Mouse (Mus musculus) midbrain, embryonic 11.5 days (tissue): ENCODE measurements around the gene Lrrc3c. TPM values are rescaled to one million over a fixed set of nuclear protein-coding genes. Genes with fewer than 3 reads are reported as not detected.

Source experiments
- ATAC-seq: fragments of 200-750 bp; cut with Nextera tagmentation; 2 replicates; pipeline ENCODE4 v1.8.0; 2017; ENCODE audit warnings: moderate TSS enrichment, moderate library complexity; ENCODE audit not compliant: low FRiP score
- DNase-seq: peaks from one replicate; pipeline ENCODE4 v3.0.0; 2015; ENCODE audit warnings: low spot score; ENCODE audit errors: missing footprints
- H3K27ac ChIP-seq: fragments of 300-500 bp; sonication (generic); 2 replicates; pipeline ENCODE4 v1.5.1; 2014; ENCODE audit warnings: low read depth, low read length
- H3K27me3 ChIP-seq: fragments of 300-500 bp; sonication (generic); 2 replicates; pipeline ENCODE4 v1.6.1; 2014; ENCODE audit warnings: mild to moderate bottlenecking, low read length, moderate library complexity, mixed read lengths; ENCODE audit not compliant: control insufficient read depth, insufficient read depth
- H3K36me3 ChIP-seq: fragments of 300-500 bp; sonication (generic); 2 replicates; pipeline ENCODE4 v1.6.1; 2014; ENCODE audit warnings: mild to moderate bottlenecking, low read length, moderate library complexity, mixed read lengths; ENCODE audit not compliant: control insufficient read depth, insufficient read depth
- H3K4me1 ChIP-seq: fragments of 300-500 bp; sonication (generic); 2 replicates; pipeline ENCODE4 v1.6.1; 2014; ENCODE audit warnings: low read length; ENCODE audit not compliant: control insufficient read depth, insufficient read depth
- H3K4me2 ChIP-seq: fragments of 300-500 bp; sonication (generic); 2 replicates; pipeline ENCODE4 v1.6.1; 2014; ENCODE audit warnings: mild to moderate bottlenecking, moderate library complexity
- H3K4me3 ChIP-seq: fragments of 300-500 bp; sonication (generic); 2 replicates; pipeline ENCODE4 v1.5.1; 2014; ENCODE audit warnings: low read depth, low read length
- H3K9ac ChIP-seq: fragments of 300-500 bp; sonication (generic); 2 replicates; pipeline ENCODE4 v1.6.1; 2014; ENCODE audit warnings: low read length
- H3K9me3 ChIP-seq: fragments of 300-500 bp; sonication (generic); 2 replicates; pipeline ENCODE4 v1.6.1; 2016; ENCODE audit warnings: low read length; ENCODE audit not compliant: control insufficient read depth
- WGBS: fragments of 180-500 bp; shearing (Covaris S2); extraction: QIAGEN DNeasy Blood & Tissue Kit; methylation state at CpG from one replicate; pipeline ENCODE4 v1.1.7; 2014; 5-methylcytosine and 5-hydroxymethylcytosine counted together
- polyA plus RNA-seq: library from polyadenylated mRNA; unstranded; fragments of >200 nt; fragmentation: Nextera tagmentation; extraction: Ambion mirVana; gene quantifications from 2 replicates; pipeline ENCODE4 v1.2.1, GENCODE M21; 2014

Lrrc3c gene
- polyA plus RNA-seq, 1 experiment from 2014 or later = not detected

DNA sequence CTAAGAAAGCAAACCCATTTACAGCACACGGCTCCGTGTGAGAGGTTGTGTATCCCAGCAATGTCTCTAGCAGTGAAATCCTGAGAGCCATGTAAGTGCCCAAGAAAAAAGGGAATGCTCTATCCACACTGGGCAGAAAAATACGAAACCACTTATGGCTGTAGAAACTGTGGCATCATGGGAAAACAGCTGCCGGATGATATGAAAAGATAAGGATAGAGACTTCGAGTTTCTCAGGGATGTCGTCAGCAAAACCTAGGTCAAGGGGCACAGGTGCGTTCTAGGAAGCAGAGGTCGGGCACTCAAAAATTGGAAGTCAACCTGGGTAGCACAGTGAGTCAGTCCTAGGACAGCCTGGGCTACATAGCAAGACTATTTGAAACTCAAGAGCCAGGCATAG lies 8.8 kb upstream of the Lrrc3c start:
- Histone ChIP-seq H3K4me1 (peaks cover 24% of the 10 kb centered on the region), H3K4me3 (no peak overlapping the region), H3K9ac (no peak overlapping the region), H3K9me3 (no peaks in the 10 kb centered on the region), H3K4me2 (no peak overlapping the region), H3K27ac (no peak overlapping the region), H3K27me3 (no peaks in the 10 kb centered on the region), H3K36me3 (no peaks in the 10 kb centered on the region)
- DNase-seq = no peak
- ATAC-seq = no peak
- WGBS = 91% methylated on average over 8 of the region's 8 CpGs

DNA sequence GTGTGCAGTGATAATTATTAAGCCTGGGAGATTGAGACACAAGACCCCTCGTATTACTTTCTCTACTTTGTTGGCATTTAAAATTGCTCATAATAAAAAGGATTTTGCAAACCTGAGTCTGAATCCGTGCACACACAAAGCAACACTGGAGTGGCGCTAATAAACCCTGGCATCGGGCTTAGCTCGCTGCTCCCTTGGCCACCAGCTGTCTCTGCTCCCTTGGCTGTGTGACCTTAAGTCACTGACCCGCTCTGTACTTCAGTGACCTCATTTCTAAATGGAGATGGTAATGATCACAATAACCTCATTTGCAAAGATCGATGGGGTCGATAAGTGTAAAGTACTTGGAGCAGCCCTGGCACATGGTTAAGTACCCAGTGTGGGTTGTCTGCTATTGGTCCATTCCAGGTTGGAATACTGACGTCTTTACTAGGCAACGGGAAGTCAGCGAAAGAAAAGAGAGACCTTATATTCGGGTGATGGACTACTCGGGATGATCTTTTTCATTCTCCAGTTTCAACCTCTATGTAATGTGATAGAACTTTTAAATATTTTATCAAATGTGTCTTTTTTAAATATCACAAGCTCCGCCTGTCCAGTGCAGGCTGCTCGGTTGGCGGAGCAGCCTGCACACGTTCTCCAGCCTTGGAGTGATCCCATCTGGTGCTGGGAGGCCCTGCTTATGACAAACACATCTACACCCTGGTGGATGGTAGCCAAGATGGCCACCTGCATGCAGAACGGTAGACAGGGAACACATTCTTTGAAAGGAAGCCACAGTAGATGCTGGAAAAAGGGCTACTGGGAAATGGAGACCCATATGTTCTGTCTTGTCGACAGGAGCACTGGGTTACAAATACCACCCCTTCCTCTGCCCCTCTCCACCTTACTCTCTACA lies 7.3 kb upstream of the Lrrc3c start:
- no peak overlapping the region for H3K4me3 ChIP-seq
- peaks cover 18% of the 10 kb centered on the region for H3K4me1 ChIP-seq
- 75% methylated on average over 19 of the region's 19 CpGs for WGBS
- H3K4me2 ChIP-seq = no peak overlapping the region
- H3K27ac ChIP-seq = no peak overlapping the region
- no peaks in the 10 kb centered on the region for H3K27me3 ChIP-seq
- ATAC-seq (no peak), DNase-seq (no peak)
- no peaks in the 10 kb centered on the region for H3K9me3 ChIP-seq
- no peak overlapping the region for H3K9ac ChIP-seq
- no peaks in the 10 kb centered on the region for H3K36me3 ChIP-seq

DNA sequence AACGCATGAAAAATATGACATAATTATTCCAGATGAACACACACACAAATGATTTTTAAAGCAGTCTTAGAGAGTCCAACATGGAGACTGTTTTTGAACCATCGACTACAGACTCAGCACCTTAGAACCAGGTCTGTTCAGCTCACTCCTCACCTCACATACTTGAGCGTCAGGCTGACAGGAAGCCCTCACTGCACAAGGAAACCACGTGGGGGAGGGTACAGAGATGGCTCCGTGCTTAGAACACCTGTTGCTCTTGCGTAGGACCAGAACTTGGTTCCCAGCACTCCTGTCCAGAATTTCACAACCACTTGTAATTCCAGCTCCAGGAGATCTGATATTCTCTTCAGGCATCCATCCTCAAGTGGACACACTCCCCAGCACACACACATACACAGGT lies 3.1 kb upstream of the Lrrc3c start:
- Histone ChIP-seq H3K4me2 (no peak overlapping the region), H3K4me1 (no peaks in the 10 kb centered on the region), H3K9me3 (no peaks in the 10 kb centered on the region), H3K36me3 (no peaks in the 10 kb centered on the region), H3K9ac (no peak overlapping the region), H3K27me3 (no peaks in the 10 kb centered on the region), H3K4me3 (no peak overlapping the region), H3K27ac (no peak overlapping the region)
- ATAC-seq = no peak
- WGBS = 82% methylated on average over 6 of the region's 6 CpGs
- DNase-seq = no peak

DNA sequence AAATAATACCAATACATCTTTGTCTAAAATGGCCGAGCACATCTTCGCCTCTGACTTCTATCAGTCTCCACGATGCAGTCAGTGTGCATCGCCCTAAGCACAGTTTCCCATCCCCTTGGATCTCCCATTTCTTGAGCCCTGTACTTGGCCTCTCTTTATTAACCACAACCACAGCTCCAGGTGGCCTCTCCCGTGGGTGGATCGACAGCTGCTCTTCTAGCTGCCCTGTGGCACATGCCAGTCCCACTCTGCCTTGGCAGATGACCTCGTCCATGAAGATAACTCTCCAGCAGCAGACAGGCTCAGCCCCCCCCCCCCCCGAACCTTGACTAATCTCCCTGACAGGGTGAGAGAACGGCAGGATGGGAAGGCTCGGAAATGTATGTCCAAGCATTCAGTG lies 2.6 kb upstream of the Lrrc3c start:
- Histone ChIP-seq H3K4me1 (no peaks in the 10 kb centered on the region), H3K4me3 (no peak overlapping the region), H3K9me3 (no peaks in the 10 kb centered on the region), H3K4me2 (no peak overlapping the region), H3K27ac (no peak overlapping the region), H3K36me3 (no peaks in the 10 kb centered on the region), H3K27me3 (no peaks in the 10 kb centered on the region), H3K9ac (no peak overlapping the region)
- no peak for ATAC-seq
- 81% methylated on average over 10 of the region's 10 CpGs for WGBS
- DNase-seq = no peak

DNA sequence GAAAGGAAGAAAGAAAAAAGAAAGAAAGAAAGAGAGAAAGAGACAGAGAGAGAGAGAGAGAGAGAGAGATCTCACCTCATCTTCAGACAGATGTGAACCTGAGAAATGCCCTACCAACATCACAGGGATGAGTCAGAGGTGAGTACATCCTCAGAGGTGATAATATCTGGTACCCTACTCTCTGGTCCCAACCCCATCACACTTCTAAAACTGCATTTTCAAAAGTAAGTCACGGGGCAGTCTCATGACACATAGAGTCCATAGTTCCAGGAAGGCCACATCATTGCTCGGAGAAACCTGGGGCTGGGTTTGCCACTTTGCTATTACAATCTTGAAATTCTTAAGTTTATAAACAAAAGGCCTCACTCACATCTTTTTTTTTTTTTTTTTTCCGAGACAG lies 2.1 kb upstream of the Lrrc3c start:
- Histone ChIP-seq H3K4me1 (no peaks in the 10 kb centered on the region), H3K9ac (no peak overlapping the region), H3K27ac (no peak overlapping the region), H3K4me2 (no peak overlapping the region), H3K36me3 (no peaks in the 10 kb centered on the region), H3K27me3 (peaks cover 2% of the 10 kb centered on the region; the same call in 1 of the 2 replicates), H3K4me3 (no peak overlapping the region), H3K9me3 (no peaks in the 10 kb centered on the region)
- DNase-seq = no peak
- WGBS = 75% methylated on average over 3 of the region's 3 CpGs
- ATAC-seq = no peak

DNA sequence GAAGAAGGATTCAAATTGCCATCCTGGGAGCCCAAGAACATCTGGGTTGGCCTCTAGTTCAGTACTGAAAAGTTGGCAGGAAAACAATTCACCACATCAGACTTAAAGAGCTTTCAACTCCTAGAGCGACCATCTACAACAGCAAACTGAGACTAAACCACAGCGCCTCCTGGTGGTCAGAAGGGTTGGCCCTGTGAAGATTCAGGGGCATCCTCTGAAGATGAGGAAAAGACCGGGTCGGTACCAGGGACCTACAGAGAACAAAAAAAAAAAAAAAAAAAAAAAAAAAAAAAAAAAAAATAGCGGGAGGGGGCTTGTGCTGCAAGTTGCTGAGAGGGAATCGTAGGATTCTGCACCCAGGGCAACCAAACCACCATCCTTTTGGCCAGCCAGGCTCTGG lies 728 bp upstream of the Lrrc3c start:
- Histone ChIP-seq H3K27ac (no peak overlapping the region), H3K4me2 (no peak overlapping the region), H3K4me3 (no peak overlapping the region), H3K27me3 (peaks cover 2% of the 10 kb centered on the region; the same call in 1 of the 2 replicates), H3K9me3 (no peaks in the 10 kb centered on the region), H3K4me1 (peaks cover 2% of the 10 kb centered on the region; the same call in 1 of the 2 replicates), H3K9ac (no peak overlapping the region), H3K36me3 (no peaks in the 10 kb centered on the region)
- 36% methylated on average over 6 of the region's 6 CpGs for WGBS
- peak; percentile 94 for DNase-seq
- no peak for ATAC-seq

DNA sequence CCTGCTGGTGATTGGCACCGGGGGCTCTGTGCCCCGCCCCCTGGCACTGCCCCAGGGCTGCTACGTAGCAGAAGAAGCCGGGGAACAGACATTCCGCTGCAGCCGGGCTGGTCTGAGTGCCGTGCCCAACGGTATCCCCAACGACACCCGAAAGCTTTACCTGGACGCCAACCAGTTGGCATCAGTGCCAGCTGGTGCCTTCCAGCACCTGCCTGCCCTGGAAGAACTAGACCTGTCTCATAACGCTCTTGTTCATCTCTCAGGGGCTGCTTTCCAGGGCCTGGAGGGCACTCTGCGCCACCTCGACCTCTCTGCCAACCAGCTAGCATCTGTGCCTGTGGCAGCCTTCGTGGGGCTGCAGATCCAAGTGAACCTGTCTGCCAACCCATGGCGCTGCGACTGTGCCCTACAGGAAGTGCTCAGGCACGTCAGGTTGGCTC lies 780 bp downstream of the Lrrc3c start:
- no peaks in the 10 kb centered on the region for H3K36me3 ChIP-seq
- no peak overlapping the region for H3K4me3 ChIP-seq
- H3K27ac ChIP-seq = no peak overlapping the region
- WGBS = 64% methylated on average over 18 of the region's 18 CpGs
- no peak for ATAC-seq
- H3K9ac ChIP-seq = no peak overlapping the region
- no peak overlapping the region for H3K4me2 ChIP-seq
- peaks cover 2% of the 10 kb centered on the region; the same call in 1 of the 2 replicates for H3K27me3 ChIP-seq
- peaks cover 5% of the 10 kb centered on the region for H3K4me1 ChIP-seq
- H3K9me3 ChIP-seq = no peaks in the 10 kb centered on the region
- DNase-seq = no peak

DNA sequence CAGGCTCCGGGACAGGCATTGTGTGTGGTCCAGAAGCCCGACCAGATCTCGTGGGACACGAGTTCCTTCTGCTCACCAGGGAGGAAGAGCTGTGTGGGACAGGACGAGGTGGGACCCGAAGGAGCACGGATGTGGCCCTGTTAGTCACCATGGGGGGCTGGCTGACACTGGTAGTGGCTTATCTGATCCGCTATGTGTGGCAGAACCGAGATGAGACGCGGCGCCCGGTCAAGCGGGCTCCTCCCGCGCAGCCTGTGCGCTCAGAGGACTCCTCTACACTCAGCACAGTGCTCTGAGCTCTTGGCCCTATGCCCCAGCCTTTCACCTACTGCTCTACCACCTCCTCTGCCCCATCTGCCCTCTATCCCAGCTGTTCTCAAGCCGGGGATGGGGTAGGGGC lies 1.2 kb downstream of the Lrrc3c start:
- peaks cover 2% of the 10 kb centered on the region; the same call in 1 of the 2 replicates for H3K27me3 ChIP-seq
- H3K4me1 ChIP-seq = peaks cover 5% of the 10 kb centered on the region
- H3K27ac ChIP-seq = no peak overlapping the region
- no peak overlapping the region for H3K9ac ChIP-seq
- WGBS = 46% methylated on average over 18 of the region's 18 CpGs
- no peak for DNase-seq
- H3K36me3 ChIP-seq = no peaks in the 10 kb centered on the region
- no peak overlapping the region for H3K4me3 ChIP-seq
- no peak for ATAC-seq
- H3K4me2 ChIP-seq = no peak overlapping the region
- H3K9me3 ChIP-seq = no peaks in the 10 kb centered on the region

DNA sequence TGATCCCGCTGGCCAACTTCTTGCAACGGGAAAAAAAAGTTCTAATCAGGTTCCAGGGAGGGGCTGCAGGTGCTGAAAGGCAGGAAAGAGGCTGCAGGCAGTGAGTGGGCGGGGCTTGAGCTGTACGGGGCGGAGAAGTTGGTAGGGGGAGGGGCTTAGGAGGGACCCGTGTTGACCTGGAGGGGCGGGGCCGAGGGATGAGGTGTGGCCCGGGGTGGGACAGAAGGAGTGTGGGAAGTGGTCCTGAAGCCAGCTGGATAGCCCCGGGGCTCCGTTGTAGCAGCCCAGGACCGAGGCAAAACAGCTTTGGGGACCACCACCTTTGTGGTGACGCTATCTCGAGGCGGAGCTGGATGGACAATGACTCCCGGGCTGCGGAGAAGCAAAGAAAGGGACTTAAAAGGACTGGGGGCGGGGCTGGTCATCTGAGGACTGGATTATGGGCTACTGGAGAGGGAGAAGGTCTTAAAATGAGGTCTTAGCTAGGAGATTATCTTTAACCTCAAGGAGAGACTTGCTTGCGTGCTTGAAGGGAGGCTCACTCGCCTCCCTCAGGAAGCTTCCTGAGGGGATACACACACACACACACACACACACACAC lies 4.1 kb downstream of the Lrrc3c start:
- peak; percentile 83 for ATAC-seq
- peaks cover 2% of the 10 kb centered on the region; the same call in 1 of the 2 replicates for H3K27me3 ChIP-seq
- H3K4me1 ChIP-seq = peaks cover 5% of the 10 kb centered on the region
- WGBS = under 1% methylated on average over 20 of the region's 20 CpGs
- peak; percentile 94 for DNase-seq
- H3K36me3 ChIP-seq = no peaks in the 10 kb centered on the region
- H3K9me3 ChIP-seq = no peaks in the 10 kb centered on the region
- peak overlapping the region; percentile 54 for H3K4me2 ChIP-seq
- H3K4me3 ChIP-seq = peak overlapping the region; percentile 28
- H3K27ac ChIP-seq = no peak overlapping the region
- peak overlapping the region; percentile 47 for H3K9ac ChIP-seq
